Mouse (Mus musculus) ES-Bruce4 (cell line): ENCODE data around the gene Ltbp1. TPM values are rescaled to one million over a fixed set of nuclear protein-coding genes. Genes with fewer than 3 reads are reported as not detected.

Source experiments
- H3K27ac ChIP-seq: 2 replicates; pipeline ENCODE4 v1.5.1; 2012; ENCODE audit warnings: low read length, inconsistent platforms; ENCODE audit not compliant: insufficient read depth
- H3K27me3 ChIP-seq: 2 replicates; pipeline ENCODE4 v1.6.1; 2012; ENCODE audit warnings: mild to moderate bottlenecking, low read length, inconsistent platforms; ENCODE audit not compliant: control insufficient read depth, poor library complexity, insufficient read depth, severe bottlenecking
- H3K36me3 ChIP-seq: 2 replicates; pipeline ENCODE4 v1.6.1; 2012; ENCODE audit warnings: inconsistent platforms, mild to moderate bottlenecking, low read length, moderate library complexity; ENCODE audit not compliant: control insufficient read depth, poor library complexity, insufficient read depth, severe bottlenecking
- H3K4me1 ChIP-seq: one replicate; pipeline ENCODE4 v1.8.1; 2011; ENCODE audit warnings: low read length; ENCODE audit not compliant: control insufficient read depth, insufficient read depth
- H3K4me3 ChIP-seq: 2 replicates; pipeline ENCODE4 v1.5.1; 2011; ENCODE audit warnings: low read depth, mild to moderate bottlenecking, low read length
- H3K9ac ChIP-seq: 2 replicates; pipeline ENCODE4 v1.6.1; 2012; ENCODE audit warnings: low read depth, mild to moderate bottlenecking, inconsistent platforms; ENCODE audit not compliant: poor library complexity, severe bottlenecking
- H3K9me3 ChIP-seq: replicated peaks from 2 replicates; pipeline ENCODE4 v1.6.1; 2012; ENCODE audit warnings: mild to moderate bottlenecking, low read length, inconsistent platforms; ENCODE audit not compliant: control insufficient read depth, poor library complexity, insufficient read depth, severe bottlenecking
- CTCF ChIP-seq: IDR thresholded peaks from one replicate; pipeline ENCODE4 v1.8.1; 2011; ENCODE audit warnings: low read depth, low read length
- EP300 ChIP-seq: IDR thresholded peaks from 2 replicates; pipeline ENCODE4 v1.6.1; 2011; ENCODE audit warnings: low read depth, low read length; ENCODE audit not compliant: insufficient read depth
- POLR2A ChIP-seq: IDR thresholded peaks from one replicate; pipeline ENCODE4 v1.8.1; 2011; ENCODE audit warnings: low read length; ENCODE audit not compliant: insufficient read depth
- polyA plus RNA-seq: library from polyadenylated mRNA; stranded (reverse); fragments of >200 nt; gene quantifications from 2 replicates; pipeline ENCODE4 v1.2.4, GENCODE M21; 2011; ENCODE audit warnings: low read depth; ENCODE audit not compliant: missing spikeins, insufficient read depth, insufficient read length

Ltbp1 gene
- polyA plus RNA-seq, 1 experiment, result 9.1 TPM

GRCm38 (mm10) chr17:75067314-75067713 lies 61.9 kb downstream of the Ltbp1 start:
- no peak overlapping the region for H3K4me3 ChIP-seq
- H3K9me3 ChIP-seq, result no peaks in the 10 kb centered on the region
- H3K36me3 ChIP-seq, result no peaks in the 10 kb centered on the region
- no peak overlapping the region for H3K9ac ChIP-seq
- no peaks in the 10 kb centered on the region for H3K27me3 ChIP-seq
- no peaks in the 10 kb centered on the region for H3K4me1 ChIP-seq
- TF ChIP-seq CTCF (no peak), EP300 (no peak)
- H3K27ac ChIP-seq, result no peak overlapping the region

- Histone ChIP-seq H3K9me3 (no peaks in the 10 kb centered on the region), H3K9ac (no peak overlapping the region), H3K4me1 (no peaks in the 10 kb centered on the region), H3K4me3 (no peak overlapping the region), H3K27ac (no peak overlapping the region), H3K36me3 (no peaks in the 10 kb centered on the region), H3K27me3 (no peaks in the 10 kb centered on the region)
- no peak for TF ChIP-seq EP300
- TF ChIP-seq CTCF, result no peak
- TF ChIP-seq POLR2A, result no peak
These were observed 63.9 kb downstream of the Ltbp1 start for GRCm38 (mm10) chr17:75069232-75069631.

GRCm38 (mm10) chr17:75071174-75071573 lies 65.8 kb downstream of the Ltbp1 start:
- Histone ChIP-seq H3K9me3 (no peaks in the 10 kb centered on the region), H3K9ac (no peak overlapping the region), H3K27ac (no peak overlapping the region), H3K4me1 (no peaks in the 10 kb centered on the region), H3K36me3 (no peaks in the 10 kb centered on the region), H3K27me3 (no peaks in the 10 kb centered on the region), H3K4me3 (no peak overlapping the region)
- no peak for TF ChIP-seq POLR2A
- TF ChIP-seq EP300, result no peak

- TF ChIP-seq POLR2A (no peak), CTCF (no peak), EP300 (no peak)
- no peaks in the 10 kb centered on the region for H3K9me3 ChIP-seq
- no peaks in the 10 kb centered on the region for H3K27me3 ChIP-seq
- no peaks in the 10 kb centered on the region for H3K36me3 ChIP-seq
- H3K27ac ChIP-seq, result no peak overlapping the region
- H3K4me3 ChIP-seq, result no peak overlapping the region
- H3K4me1 ChIP-seq, result no peaks in the 10 kb centered on the region
- H3K9ac ChIP-seq, result no peak overlapping the region
These were observed 66.4 kb downstream of the Ltbp1 start for GRCm38 (mm10) chr17:75071749-75072148.

GRCm38 (mm10) chr17:75073887-75074286 lies 68.5 kb downstream of the Ltbp1 start:
- Histone ChIP-seq H3K9ac (no peak overlapping the region), H3K36me3 (no peaks in the 10 kb centered on the region), H3K27me3 (no peaks in the 10 kb centered on the region), H3K27ac (no peak overlapping the region), H3K9me3 (no peaks in the 10 kb centered on the region), H3K4me3 (no peak overlapping the region), H3K4me1 (no peaks in the 10 kb centered on the region)
- TF ChIP-seq POLR2A, result no peak
- TF ChIP-seq EP300, result no peak
- TF ChIP-seq CTCF, result no peak

- no peaks in the 10 kb centered on the region for H3K4me1 ChIP-seq
These were observed 69.8 kb downstream of the Ltbp1 start for GRCm38 (mm10) chr17:75074978-75075699.

More at GRCm38 (mm10) chr17:75074978-75075699, 69.8 kb downstream of the Ltbp1 start:
- Histone ChIP-seq H3K9ac (no peak overlapping the region), H3K27me3 (no peaks in the 10 kb centered on the region), H3K4me3 (no peak overlapping the region), H3K27ac (no peak overlapping the region), H3K9me3 (no peaks in the 10 kb centered on the region), H3K36me3 (no peaks in the 10 kb centered on the region)
- TF ChIP-seq EP300, result no peak
- TF ChIP-seq CTCF, result peak; percentile 36
- TF ChIP-seq POLR2A, result no peak
